In the genomic region with DNA sequence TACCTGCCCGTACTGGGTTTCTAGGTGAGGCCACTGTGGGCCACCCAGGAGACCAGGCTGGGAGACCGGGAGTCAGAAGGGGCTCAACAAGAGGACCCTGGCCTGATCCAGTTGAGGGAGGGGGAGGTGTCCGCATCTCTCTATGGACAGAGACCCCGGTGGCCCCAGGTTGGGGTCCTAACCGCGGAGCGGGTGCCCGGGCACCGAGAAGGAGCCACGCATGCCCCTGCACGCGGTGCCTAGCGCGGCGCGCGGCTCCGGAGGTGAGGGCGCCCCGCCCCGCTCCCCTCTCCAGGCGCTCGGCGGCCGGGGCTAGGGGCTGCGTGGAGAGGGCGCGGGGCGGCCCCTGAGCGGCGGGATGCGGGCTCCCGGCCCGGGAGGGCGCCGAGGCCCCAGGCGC, we compare ENCODE assay signal across 10 mouse cellular contexts. TPM values are rescaled to one million over a fixed set of nuclear protein-coding genes. Genes with fewer than 3 reads are reported as not detected.
DNase-seq lines count a peak whose midpoint lies in the region; ATAC-seq lines count a peak whose summit lies in the region.
"Had no signal": no experiment of that assay in that cellular context is flagged by ENCODE, and none has a peak within 500 bp of the region (broad histone marks: within the 10 kb centered on the region; RNA-seq: fewer than 3 reads in every experiment).

A gene (plus strand): TSS at position 81 of the 400 bp plus-strand sequence.

- H3K4me2 ChIP-seq in lung, embryonic 16.5 days (ENCODE audit: low read depth, low read length), result peak within 1 kb of the TSS; percentile 84

- H3K36me3 ChIP-seq in lung, embryonic 16.5 days (ENCODE audit: control insufficient read depth, insufficient read depth, low read length), result no peaks in the 10 kb centered on the region
- no peaks in the 10 kb centered on the region for H3K36me3 ChIP-seq in hindbrain, embryonic 10.5 days
- H3K36me3 ChIP-seq in limb, embryonic 10.5 days, result no peaks in the 10 kb centered on the region

- 0 out of 2 replicates have a peak within 1 kb of the TSS, but pooled peaks have one; percentile 34 for H3K9ac ChIP-seq in lung, embryonic 16.5 days (ENCODE audit: low read length)

- no peaks in the 10 kb centered on the region; the same call in 1 of the 2 replicates for H3K4me1 ChIP-seq in lung, embryonic 16.5 days (replicated peaks; ENCODE audit: control insufficient read depth, insufficient read depth, low read length)
- peaks cover 26% of the 10 kb centered on the region for H3K4me1 ChIP-seq in hindbrain, embryonic 10.5 days (replicated peaks)
- H3K4me1 ChIP-seq in limb, embryonic 10.5 days, result peaks cover 17% of the 10 kb centered on the region

- H3K27ac ChIP-seq in lung, embryonic 16.5 days (ENCODE audit: low read length), result no peak within 1 kb of the TSS
- peak within 1 kb of the TSS; percentile 86 for H3K27ac ChIP-seq in hindbrain, embryonic 10.5 days
- H3K27ac ChIP-seq in limb, embryonic 10.5 days, result peak within 1 kb of the TSS; percentile 79

- no peak for ATAC-seq in lung, embryonic 16.5 days (ENCODE audit: low read depth)

- DNase-seq in lung, postnatal 4 days, result no peak
- DNase-seq in hindbrain, embryonic 10.5 days (ENCODE audit: low spot score), result peak; percentile 35
- DNase-seq in limb, embryonic 10.5 days (ENCODE audit: low spot score), result peak; percentile 54
- DNase-seq in retina, postnatal 1 day, result peak; percentile 49
- DNase-seq in spleen, postnatal 10 days (ENCODE audit: low spot score in 2 of 2), result no peak
- DNase-seq in gastrocnemius, adult 8-10 months (ENCODE audit: low spot score in 2 of 2), result no peak
- DNase-seq in kidney, adult 9 months, result no peak
- DNase-seq: thymus, adult 2 months had no signal

- H3K9me3 ChIP-seq in lung, embryonic 16.5 days (ENCODE audit: control insufficient read depth, low read length), result no peaks in the 10 kb centered on the region
- no peaks in the 10 kb centered on the region for H3K9me3 ChIP-seq in hindbrain, embryonic 10.5 days
- H3K9me3 ChIP-seq in limb, embryonic 10.5 days (replicated peaks), result no peaks in the 10 kb centered on the region

- peak within 1 kb of the TSS; percentile 49 for H3K4me3 ChIP-seq in lung, embryonic 16.5 days (ENCODE audit: low read length)
- H3K4me3 ChIP-seq in hindbrain, embryonic 10.5 days, result peak within 1 kb of the TSS; percentile 71
- peak within 1 kb of the TSS; percentile 72 for H3K4me3 ChIP-seq in limb, embryonic 10.5 days

- peaks cover 50% of the 10 kb centered on the region for H3K27me3 ChIP-seq in lung, embryonic 16.5 days (ENCODE audit: control insufficient read depth, insufficient read depth, low read depth, low read length)
- H3K27me3 ChIP-seq in hindbrain, embryonic 10.5 days (ENCODE audit: insufficient read depth, poor library complexity, severe bottlenecking), result peaks cover 85% of the 10 kb centered on the region
- peaks cover 92% of the 10 kb centered on the region for H3K27me3 ChIP-seq in limb, embryonic 10.5 days (ENCODE audit: low read depth, poor library complexity, severe bottlenecking)

- 4% methylated on average over 24 of the region's 37 CpGs for WGBS in lung, embryonic 16.5 days
- WGBS in hindbrain, embryonic 10.5 days, result 2% methylated on average over 37 of the region's 37 CpGs
- 4% methylated on average over 37 of the region's 37 CpGs for WGBS in limb, embryonic 10.5 days

RNA-seq across cellular contexts. Expression of the gene that starts here (rescaled TPM):
- polyA plus RNA-seq in lung, embryonic 16.5 days (2015; fragmentation: Nextera tagmentation; extraction: Ambion mirVana), result 0.43 and 0.73 TPM in 2 replicates
- polyA plus RNA-seq in hindbrain, embryonic 10.5 days (2016; fragmentation: Nextera tagmentation; extraction: Ambion mirVana), result 5.5 TPM in 2 replicates
- 2.4 and 3.8 TPM in 2 replicates for polyA plus RNA-seq in limb, embryonic 10.5 days (2016; fragmentation: Nextera tagmentation; extraction: Ambion mirVana)
- not detected for total RNA-seq in gastrocnemius, adult 8-10 months (2022)
- polyA plus RNA-seq: large intestine, adult 2 months had no signal

Comparison
In these comparisons a context has a peak if more than half of its experiments do, and no peak if none do; other contexts are left out.
1. DNase-seq: peak in hindbrain, embryonic 10.5 days (single experiment), limb, embryonic 10.5 days (single experiment) and retina, postnatal 1 day (single experiment); none in lung, postnatal 4 days (0 of 2), spleen, postnatal 10 days (0 of 2), gastrocnemius, adult 8-10 months (0 of 2) and kidney, adult 9 months (single experiment).
2. Peak in every context shown above with its lines, with median percentiles within 50 percentile points of each other: H3K4me3 ChIP-seq.